Comparison of ENCODE assay signal across 9 mouse cellular contexts in the genomic region with DNA sequence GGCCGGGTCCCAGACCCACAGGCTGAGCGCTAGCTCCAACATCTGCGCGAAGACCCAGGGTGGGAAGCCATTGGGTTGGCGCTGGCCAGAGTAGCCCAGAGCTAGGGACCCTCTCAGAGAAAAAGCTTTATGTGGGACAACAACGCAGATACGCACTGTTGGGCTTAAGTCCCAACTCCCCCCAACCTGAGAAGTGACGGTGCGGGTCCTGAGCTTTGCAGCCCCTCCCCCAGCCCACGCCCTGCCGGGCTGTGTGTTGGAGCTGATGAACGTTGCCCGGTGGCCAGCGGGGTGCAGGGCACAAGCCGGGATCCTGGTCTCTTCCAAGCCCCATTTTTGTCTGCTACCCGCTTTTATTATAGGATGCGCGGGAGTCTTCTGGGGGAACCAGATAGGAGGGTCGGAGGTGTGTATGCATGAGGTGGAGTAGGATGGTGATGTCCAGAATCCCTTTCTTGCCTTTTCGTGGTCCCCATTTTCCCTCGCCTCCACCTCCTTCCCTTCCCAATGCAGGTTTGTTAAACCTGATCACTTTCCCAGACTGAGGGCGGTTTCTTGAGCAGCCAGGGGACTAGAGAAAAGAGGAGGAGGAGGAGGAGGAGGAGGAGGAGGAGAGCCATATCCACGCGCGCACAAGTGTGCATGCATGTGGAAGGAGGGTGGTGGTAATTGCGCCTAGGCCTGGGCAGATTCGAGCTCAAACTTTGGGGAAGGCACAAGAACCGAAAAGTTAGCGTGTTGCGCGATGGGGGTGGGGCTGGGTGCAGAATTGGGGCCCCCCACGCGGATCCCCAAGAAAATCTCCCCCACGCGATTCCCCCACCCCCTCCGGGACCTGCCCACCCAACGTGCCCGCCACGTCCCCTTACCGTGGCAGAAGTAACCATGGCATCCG. TPM values are rescaled to one million over a fixed set of nuclear protein-coding genes. Genes with fewer than 3 reads are reported as not detected.
DNase-seq lines count a peak whose midpoint lies in the region; ATAC-seq and TF ChIP-seq lines count a peak whose summit lies in the region.
"Had no signal": no experiment of that assay in that cellular context is flagged by ENCODE, and none has a peak within 500 bp of the region (broad histone marks: within the 10 kb centered on the region; RNA-seq: fewer than 3 reads in every experiment).

No protein-coding gene starts in this region.

- no peaks in the 10 kb centered on the region for H3K36me3 ChIP-seq in heart, embryonic 16.5 days (ENCODE audit: control insufficient read depth, insufficient read depth)
- no peaks in the 10 kb centered on the region for H3K36me3 ChIP-seq in limb, embryonic 15.5 days
- H3K36me3 ChIP-seq in stomach, embryonic 16.5 days (ENCODE audit: control insufficient read depth, insufficient read depth, low read length): no peaks in the 10 kb centered on the region

- WGBS in cerebellum, adult 2 months: 1% methylated on average over 41 of the region's 41 CpGs
- WGBS in heart, embryonic 16.5 days: 1% methylated on average over 41 of the region's 41 CpGs
- WGBS in limb, embryonic 15.5 days: under 1% methylated on average over 41 of the region's 41 CpGs
- WGBS in stomach, embryonic 16.5 days: under 1% methylated on average over 41 of the region's 41 CpGs

- H3K4me3 ChIP-seq in cerebellum, adult 2 months (replicated peaks; ENCODE audit: insufficient read depth, low read depth, low read length): peak overlapping the region; percentile 88
- peak overlapping the region; percentile 59 for H3K4me3 ChIP-seq in heart, embryonic 16.5 days (ENCODE audit: low read length)
- H3K4me3 ChIP-seq in limb, embryonic 15.5 days: peak overlapping the region; percentile 51
- H3K4me3 ChIP-seq in stomach, embryonic 16.5 days (replicated peaks; ENCODE audit: low read length): peak overlapping the region; percentile 49

- peak overlapping the region; percentile 79 for H3K4me2 ChIP-seq in heart, embryonic 16.5 days (ENCODE audit: low read depth, low read length)
- peak overlapping the region; percentile 69 for H3K4me2 ChIP-seq in limb, embryonic 15.5 days
- H3K4me2 ChIP-seq in stomach, embryonic 16.5 days (ENCODE audit: low read depth, low read length): peak overlapping the region; percentile 67

- H3K27ac ChIP-seq in cerebellum, adult 2 months (ENCODE audit: insufficient read depth, low read length): peak overlapping the region; percentile 80
- H3K27ac ChIP-seq in heart, embryonic 16.5 days (ENCODE audit: low read length): peak overlapping the region; percentile 58
- peak overlapping the region; percentile 76 for H3K27ac ChIP-seq in limb, embryonic 15.5 days
- H3K27ac ChIP-seq in stomach, embryonic 16.5 days (ENCODE audit: low read length): peak overlapping the region; percentile 35; the same call in 1 of the 2 replicates

- peaks cover 18% of the 10 kb centered on the region; the same call in 1 of the 2 replicates for H3K4me1 ChIP-seq in cerebellum, adult 2 months (ENCODE audit: control insufficient read depth, insufficient read depth, low read length)
- peaks cover 50% of the 10 kb centered on the region for H3K4me1 ChIP-seq in heart, embryonic 16.5 days (ENCODE audit: control insufficient read depth, insufficient read depth, low read length)
- peaks cover 68% of the 10 kb centered on the region for H3K4me1 ChIP-seq in limb, embryonic 15.5 days
- H3K4me1 ChIP-seq in stomach, embryonic 16.5 days (ENCODE audit: control insufficient read depth, insufficient read depth, low read length): peaks cover 27% of the 10 kb centered on the region

- peak overlapping the region; percentile 74 for H3K9ac ChIP-seq in heart, embryonic 16.5 days (ENCODE audit: low read length)
- H3K9ac ChIP-seq in limb, embryonic 15.5 days: peak overlapping the region; percentile 44
- H3K9ac ChIP-seq in stomach, embryonic 16.5 days (ENCODE audit: low read length): peak overlapping the region; percentile 64

- peak; percentile 55 to 59 for DNase-seq in cerebellum, adult 2 months
- no peak for DNase-seq in cerebellum, adult 11 months
- peak; percentile 77 to 80 for DNase-seq in cerebellum, postnatal 10 days
- no peak for DNase-seq in adrenal gland, adult 18-20 months (ENCODE audit: low spot score in 2 of 2)

- TF ChIP-seq POLR2A in cerebellum, adult 2 months (IDR thresholded peaks at IDR 0.05; ENCODE audit: borderline replicate concordance, insufficient read depth, low read length): no peak

- ATAC-seq in heart, embryonic 16.5 days (replicated peaks; ENCODE audit: extremely low read depth, insufficient read depth, low FRiP score): no peak
- ATAC-seq in limb, embryonic 15.5 days (ENCODE audit: insufficient number of reproducible peaks, low FRiP score, low TSS enrichment, low read depth): no peak
- 0 out of 2 replicates have a peak, but pooled peaks have one; percentile 12 for ATAC-seq in stomach, embryonic 16.5 days (ENCODE audit: insufficient read depth, low FRiP score)
- ATAC-seq in megakaryocyte-erythroid progenitor cell, adult 5-6 weeks (replicated peaks; ENCODE audit: low FRiP score, low TSS enrichment, poor library complexity, severe bottlenecking): no peak

- TF ChIP-seq CTCF in cerebellum, adult 2 months (IDR thresholded peaks at IDR 0.05; ENCODE audit: borderline replicate concordance, insufficient read depth, low read depth, low read length): no peak

- H3K9me3 ChIP-seq in heart, embryonic 16.5 days (replicated peaks; ENCODE audit: control insufficient read depth, low read length): no peaks in the 10 kb centered on the region
- no peaks in the 10 kb centered on the region for H3K9me3 ChIP-seq in limb, embryonic 15.5 days
- H3K9me3 ChIP-seq in stomach, embryonic 16.5 days (replicated peaks; ENCODE audit: control insufficient read depth, low read length): no peaks in the 10 kb centered on the region

- H3K27me3 ChIP-seq in cerebellum, adult 2 months (ENCODE audit: control insufficient read depth, insufficient read depth, low read length): no peaks in the 10 kb centered on the region
- peaks cover 19% of the 10 kb centered on the region for H3K27me3 ChIP-seq in heart, embryonic 16.5 days (ENCODE audit: control insufficient read depth, insufficient read depth, low read length)
- H3K27me3 ChIP-seq in limb, embryonic 15.5 days: 0 out of 2 replicates have a peak, but pooled peaks cover 5% of the 10 kb centered on the region
- peaks cover 6% of the 10 kb centered on the region; the same call in 1 of the 2 replicates for H3K27me3 ChIP-seq in stomach, embryonic 16.5 days (ENCODE audit: control insufficient read depth, insufficient read depth, low read length)

RNA-seq across cellular contexts. Expression of a gene that starts 2.6 kb away (rescaled TPM):
- polyA plus RNA-seq in cerebellum, adult 2 months (2012; rRNA removed): 7.9 and 11.8 TPM in 2 replicates
- 6.6 and 8.3 TPM in 2 replicates for polyA plus RNA-seq in heart, embryonic 16.5 days (2015; fragmentation: Nextera tagmentation; extraction: Ambion mirVana)
- polyA plus RNA-seq in limb, embryonic 15.5 days (2015; fragmentation: Nextera tagmentation; extraction: Ambion mirVana): 16.9 and 19.2 TPM in 2 replicates
- polyA plus RNA-seq in stomach, embryonic 16.5 days (2015; fragmentation: Nextera tagmentation; extraction: Ambion mirVana): 9.0 and 9.2 TPM in 2 replicates
- 1 to 10 TPM; 1.5 to 1.7 TPM for total RNA-seq in adrenal gland, adult 18-20 months (2021)
- total RNA-seq in megakaryocyte-erythroid progenitor cell, adult 5-6 weeks (2014; fragmentation: Nextera tagmentation): not detected in 2 replicates
- total RNA-seq in megakaryocyte-erythroid progenitor cell, adult 5-6 weeks (2017): not detected in 2 replicates
- total RNA-seq: common myeloid progenitor, adult 5-6 weeks had no signal

Comparison
In these comparisons a context has a peak if more than half of its experiments do, and no peak if none do; other contexts are left out.
1. DNase-seq: peak in cerebellum, adult 2 months (2 of 2) and cerebellum, postnatal 10 days (2 of 2); none in cerebellum, adult 11 months (single experiment) and adrenal gland, adult 18-20 months (0 of 2).
2. Peak in every context shown above with its lines, with median percentiles within 50 percentile points of each other: H3K27ac ChIP-seq, H3K4me3 ChIP-seq, H3K4me2 ChIP-seq and H3K9ac ChIP-seq.